Mouse (Mus musculus): Measurements from ENCODE around the gene Ctsh. TPM values are rescaled to one million over a fixed set of nuclear protein-coding genes. Genes with fewer than 3 reads are reported as not detected.

The Ctsh gene
- polyA plus RNA-seq, 1 experiment from 2014 or later = 305 TPM

- no peaks in the 10 kb centered on the region for H3K4me1 ChIP-seq (replicated peaks; ENCODE audit: control insufficient read depth, insufficient read depth, low read length)
Observed at GRCm38 (mm10) chr9:90122246-90122740, 68.3 kb downstream of the Ctsh start.

GRCm38 (mm10) chr9:90124156-90124872 is 70.4 kb downstream of the Ctsh start:
- Histone ChIP-seq H3K27ac (ENCODE audit: low read depth, low read length) (no peak overlapping the region), H3K4me2 (replicated peaks; ENCODE audit: low read depth) (no peak overlapping the region), H3K4me1 (replicated peaks; ENCODE audit: control insufficient read depth, insufficient read depth, low read length) (no peaks in the 10 kb centered on the region), H3K36me3 (ENCODE audit: control insufficient read depth, insufficient read depth) (no peaks in the 10 kb centered on the region), H3K4me3 (ENCODE audit: low read depth, low read length) (no peak overlapping the region), H3K27me3 (replicated peaks; ENCODE audit: control insufficient read depth, insufficient read depth, low read length) (no peaks in the 10 kb centered on the region), H3K9me3 (ENCODE audit: control insufficient read depth) (no peaks in the 10 kb centered on the region), H3K9ac (ENCODE audit: low read depth, low read length) (no peak overlapping the region)
- ATAC-seq = no peak
- 38% methylated on average over 11 of the region's 11 CpGs for WGBS
- no peak for TF ChIP-seq CTCF (IDR thresholded peaks at IDR 0.05; ENCODE audit: low read depth)

More at GRCm38 (mm10) chr9:90122246-90122740, 68.3 kb downstream of the Ctsh start:
- ATAC-seq = no peak
- Histone ChIP-seq H3K27me3 (replicated peaks; ENCODE audit: control insufficient read depth, insufficient read depth, low read length) (no peaks in the 10 kb centered on the region), H3K27ac (ENCODE audit: low read depth, low read length) (no peak overlapping the region), H3K9me3 (ENCODE audit: control insufficient read depth) (no peaks in the 10 kb centered on the region), H3K4me3 (ENCODE audit: low read depth, low read length) (no peak overlapping the region), H3K4me2 (replicated peaks; ENCODE audit: low read depth) (no peak overlapping the region), H3K36me3 (ENCODE audit: control insufficient read depth, insufficient read depth) (no peaks in the 10 kb centered on the region), H3K9ac (ENCODE audit: low read depth, low read length) (no peak overlapping the region)
- WGBS = 82% methylated on average over 4 of the region's 4 CpGs
- TF ChIP-seq CTCF (IDR thresholded peaks at IDR 0.05; ENCODE audit: low read depth) = no peak

GRCm38 (mm10) chr9:90124873-90125245 is 70.9 kb downstream of the Ctsh start:
- H3K27ac ChIP-seq (ENCODE audit: low read depth, low read length) = no peak overlapping the region
- ATAC-seq = no peak

More at GRCm38 (mm10) chr9:90124873-90125245, 70.9 kb downstream of the Ctsh start:
- H3K4me3 ChIP-seq (ENCODE audit: low read depth, low read length) = no peak overlapping the region
- WGBS = 42% methylated on average over 8 of the region's 8 CpGs
- TF ChIP-seq CTCF (IDR thresholded peaks at IDR 0.05; ENCODE audit: low read depth) = no peak
- no peaks in the 10 kb centered on the region for H3K9me3 ChIP-seq (ENCODE audit: control insufficient read depth)
- H3K4me2 ChIP-seq (replicated peaks; ENCODE audit: low read depth) = no peak overlapping the region
- no peaks in the 10 kb centered on the region for H3K4me1 ChIP-seq (replicated peaks; ENCODE audit: control insufficient read depth, insufficient read depth, low read length)
- no peaks in the 10 kb centered on the region for H3K36me3 ChIP-seq (ENCODE audit: control insufficient read depth, insufficient read depth)
- H3K9ac ChIP-seq (ENCODE audit: low read depth, low read length) = no peak overlapping the region
- no peaks in the 10 kb centered on the region for H3K27me3 ChIP-seq (replicated peaks; ENCODE audit: control insufficient read depth, insufficient read depth, low read length)

Other genes with a start within 250 kb of the Ctsh start
- 0.13 TPM in 1 of 2 replicates, not detected in the other for gene Rasgrf1, start 144.2 kb upstream of the Ctsh start, polyA plus RNA-seq (2015; fragmentation: Nextera tagmentation; extraction: Ambion mirVana)
- gene Morf4l1, start 60.6 kb downstream of the Ctsh start, polyA plus RNA-seq (2015; fragmentation: Nextera tagmentation; extraction: Ambion mirVana) = 215 and 227 TPM in 2 replicates
- 2.5 TPM in 2 replicates for gene Adamts7, start 108.9 kb downstream of the Ctsh start, polyA plus RNA-seq (2015; fragmentation: Nextera tagmentation; extraction: Ambion mirVana)
- gene Tbc1d2b, start 216.7 kb downstream of the Ctsh start, polyA plus RNA-seq (2015; fragmentation: Nextera tagmentation; extraction: Ambion mirVana) = 5.2 and 6.6 TPM in 2 replicates